Mouse (Mus musculus) limb, embryonic 12.5 days (tissue): ENCODE measurements at regions not wholly inside any gene's neighbourhood (a gene's known extent, or its start where the extent isn't known, plus 50 kb on each side); places are given as distances from the start of the nearest gene placed in this dataset.

ENCODE experiments used
- ATAC-seq: fragments of 200-750 bp; cut with Nextera tagmentation; 2 replicates; pipeline ENCODE4 v1.8.0; 2017; ENCODE audit warnings: low read depth, moderate TSS enrichment; ENCODE audit not compliant: insufficient number of reproducible peaks, insufficient read depth, low FRiP score, low TSS enrichment
- H3K27ac ChIP-seq: fragments of 300-500 bp; sonication (generic); 2 replicates; pipeline ENCODE4 v1.5.1; 2016; ENCODE audit warnings: mild to moderate bottlenecking, moderate library complexity
- H3K27me3 ChIP-seq: fragments of 300-500 bp; sonication (generic); 2 replicates; pipeline ENCODE4 v1.6.1; 2016; ENCODE audit warnings: mild to moderate bottlenecking, moderate library complexity
- H3K36me3 ChIP-seq: fragments of 300-500 bp; sonication (generic); 2 replicates; pipeline ENCODE4 v1.6.1; 2016; ENCODE audit warnings: mild to moderate bottlenecking, moderate library complexity
- H3K4me1 ChIP-seq: fragments of 300-500 bp; sonication (generic); replicated peaks from 2 replicates; pipeline ENCODE4 v1.6.1; 2016
- H3K4me2 ChIP-seq: fragments of 300-500 bp; sonication (generic); 2 replicates; pipeline ENCODE4 v1.6.1; 2016; ENCODE audit warnings: mild to moderate bottlenecking, moderate library complexity
- H3K4me3 ChIP-seq: fragments of 300-500 bp; sonication (generic); replicated peaks from 2 replicates; pipeline ENCODE4 v1.5.1; 2016; ENCODE audit warnings: mild to moderate bottlenecking
- H3K9ac ChIP-seq: fragments of 300-500 bp; sonication (generic); replicated peaks from 2 replicates; pipeline ENCODE4 v1.6.1; 2016; ENCODE audit warnings: mild to moderate bottlenecking, moderate library complexity
- H3K9me3 ChIP-seq: fragments of 300-500 bp; sonication (generic); 2 replicates; pipeline ENCODE4 v1.6.1; 2016; ENCODE audit warnings: mild to moderate bottlenecking, moderate library complexity
- WGBS: fragments of 180-500 bp; shearing (Covaris S2); methylation state at CpG from one replicate; pipeline ENCODE4 v1.1.7; 2016; 5-methylcytosine and 5-hydroxymethylcytosine counted together

GRCm38 (mm10) chr15:10872322-10872967 is 79.7 kb upstream of the C1qtnf3 start:
- H3K4me3 ChIP-seq: no peak overlapping the region
- no peak for ATAC-seq
- no peaks in the 10 kb centered on the region for H3K36me3 ChIP-seq
- H3K4me1 ChIP-seq: peaks cover 17% of the 10 kb centered on the region
- no peak overlapping the region for H3K4me2 ChIP-seq
- no peaks in the 10 kb centered on the region for H3K9me3 ChIP-seq
- H3K27me3 ChIP-seq: no peaks in the 10 kb centered on the region
- H3K27ac ChIP-seq: no peak overlapping the region
- WGBS: 27% methylated on average over 13 of the region's 13 CpGs
- no peak overlapping the region for H3K9ac ChIP-seq

- H3K9ac ChIP-seq: no peak overlapping the region
- H3K36me3 ChIP-seq: no peaks in the 10 kb centered on the region
- H3K27me3 ChIP-seq: no peaks in the 10 kb centered on the region
- ATAC-seq: no peak
- 60% methylated on average over 5 of the region's 5 CpGs for WGBS
- H3K9me3 ChIP-seq: no peaks in the 10 kb centered on the region
- H3K4me1 ChIP-seq: 0 out of 2 replicates have a peak, but pooled peaks cover 2% of the 10 kb centered on the region
- H3K4me2 ChIP-seq: no peak overlapping the region
- H3K27ac ChIP-seq: no peak overlapping the region
- H3K4me3 ChIP-seq: no peak overlapping the region
These were observed 75.8 kb upstream of the C1qtnf3 start for GRCm38 (mm10) chr15:10876328-10876727.

- H3K9me3 ChIP-seq: peaks cover 8% of the 10 kb centered on the region; the same call in 1 of the 2 replicates
- H3K4me1 ChIP-seq: no peaks in the 10 kb centered on the region
- no peak overlapping the region for H3K4me3 ChIP-seq
- H3K27me3 ChIP-seq: no peaks in the 10 kb centered on the region
- 90% methylated on average over 1 of the region's 1 CpGs for WGBS
- no peak overlapping the region for H3K4me2 ChIP-seq
- H3K27ac ChIP-seq: no peak overlapping the region
- no peaks in the 10 kb centered on the region for H3K36me3 ChIP-seq
- ATAC-seq: no peak
- H3K9ac ChIP-seq: no peak overlapping the region
These were observed 70.4 kb upstream of the C1qtnf3 start for GRCm38 (mm10) chr15:10881726-10882125.

- Histone ChIP-seq H3K9me3 (peaks cover 12% of the 10 kb centered on the region; the same call in 1 of the 2 replicates), H3K36me3 (no peaks in the 10 kb centered on the region), H3K4me2 (no peak overlapping the region), H3K9ac (no peak overlapping the region), H3K27me3 (no peaks in the 10 kb centered on the region), H3K4me3 (no peak overlapping the region), H3K4me1 (peaks cover 19% of the 10 kb centered on the region), H3K27ac (no peak overlapping the region)
- ATAC-seq: no peak
- WGBS: 79% methylated on average over 6 of the region's 6 CpGs
These were observed 64.1 kb upstream of the C1qtnf3 start for GRCm38 (mm10) chr15:10887990-10888389.

- no peak overlapping the region; the same call in 1 of the 2 replicates for H3K9ac ChIP-seq
- no peaks in the 10 kb centered on the region for H3K27me3 ChIP-seq
- peak; percentile 86 for ATAC-seq
- H3K4me2 ChIP-seq: no peak overlapping the region
- peaks cover 19% of the 10 kb centered on the region for H3K4me1 ChIP-seq
- H3K9me3 ChIP-seq: 0 out of 2 replicates have a peak, but pooled peaks cover 5% of the 10 kb centered on the region
- WGBS: 32% methylated on average over 8 of the region's 8 CpGs
- H3K4me3 ChIP-seq: no peak overlapping the region
- H3K27ac ChIP-seq: peak overlapping the region; percentile 89
- no peaks in the 10 kb centered on the region for H3K36me3 ChIP-seq
These were observed 61.8 kb upstream of the C1qtnf3 start for GRCm38 (mm10) chr15:10890220-10890921.

- Histone ChIP-seq H3K4me1 (peaks cover 9% of the 10 kb centered on the region), H3K36me3 (no peaks in the 10 kb centered on the region), H3K9me3 (no peaks in the 10 kb centered on the region), H3K27me3 (no peaks in the 10 kb centered on the region), H3K4me2 (no peak overlapping the region), H3K27ac (no peak overlapping the region), H3K9ac (no peak overlapping the region), H3K4me3 (no peak overlapping the region)
- 79% methylated on average over 5 of the region's 5 CpGs for WGBS
- no peak for ATAC-seq
These were observed 53.8 kb upstream of the C1qtnf3 start for GRCm38 (mm10) chr15:10898309-10898708.

- H3K27ac ChIP-seq: no peak overlapping the region
- H3K9ac ChIP-seq: no peak overlapping the region
- H3K36me3 ChIP-seq: no peaks in the 10 kb centered on the region
- 64% methylated on average over 4 of the region's 4 CpGs for WGBS
- H3K4me1 ChIP-seq: peaks cover 9% of the 10 kb centered on the region
- no peak for ATAC-seq
- no peaks in the 10 kb centered on the region for H3K9me3 ChIP-seq
- H3K4me3 ChIP-seq: no peak overlapping the region
- H3K27me3 ChIP-seq: no peaks in the 10 kb centered on the region
- no peak overlapping the region for H3K4me2 ChIP-seq
These were observed 53.2 kb upstream of the C1qtnf3 start for GRCm38 (mm10) chr15:10898715-10899486.

- no peaks in the 10 kb centered on the region for H3K9me3 ChIP-seq
- H3K4me2 ChIP-seq: no peak overlapping the region
- no peak overlapping the region for H3K27ac ChIP-seq
- WGBS: 89% methylated on average over 7 of the region's 7 CpGs
- H3K4me1 ChIP-seq: peaks cover 9% of the 10 kb centered on the region
- no peaks in the 10 kb centered on the region for H3K36me3 ChIP-seq
- H3K4me3 ChIP-seq: no peak overlapping the region
- H3K9ac ChIP-seq: no peak overlapping the region
- no peak for ATAC-seq
- H3K27me3 ChIP-seq: no peaks in the 10 kb centered on the region
These were observed 52.2 kb upstream of the C1qtnf3 start for GRCm38 (mm10) chr15:10899904-10900303.

GRCm38 (mm10) chr15:10901075-10901474 is 51.1 kb upstream of the C1qtnf3 start:
- no peak overlapping the region for H3K4me2 ChIP-seq
- peaks cover 9% of the 10 kb centered on the region for H3K4me1 ChIP-seq
- no peaks in the 10 kb centered on the region for H3K36me3 ChIP-seq
- H3K9ac ChIP-seq: no peak overlapping the region
- H3K27ac ChIP-seq: no peak overlapping the region
- no peaks in the 10 kb centered on the region for H3K9me3 ChIP-seq
- H3K27me3 ChIP-seq: no peaks in the 10 kb centered on the region
- no peak for ATAC-seq
- WGBS: 47% methylated on average over 3 of the region's 3 CpGs
- no peak overlapping the region for H3K4me3 ChIP-seq

GRCm38 (mm10) chr15:10901745-10902262 is 50.3 kb upstream of the C1qtnf3 start:
- 69% methylated on average over 1 of the region's 1 CpGs for WGBS
- ATAC-seq: no peak

More at GRCm38 (mm10) chr15:10901745-10902262, 50.3 kb upstream of the C1qtnf3 start:
- Histone ChIP-seq H3K27me3 (no peaks in the 10 kb centered on the region), H3K27ac (no peak overlapping the region), H3K4me3 (no peak overlapping the region), H3K4me2 (no peak overlapping the region), H3K9me3 (no peaks in the 10 kb centered on the region), H3K4me1 (peaks cover 9% of the 10 kb centered on the region), H3K9ac (no peak overlapping the region), H3K36me3 (no peaks in the 10 kb centered on the region)
